Mouse (Mus musculus): ENCODE measurements around the gene Lbx2. TPM values are rescaled to one million over a fixed set of nuclear protein-coding genes. Genes with fewer than 3 reads are reported as not detected.

The Lbx2 gene
- total RNA-seq, 2 experiments from 2014 or later, result 0.56 TPM; not detected in 1

DNA sequence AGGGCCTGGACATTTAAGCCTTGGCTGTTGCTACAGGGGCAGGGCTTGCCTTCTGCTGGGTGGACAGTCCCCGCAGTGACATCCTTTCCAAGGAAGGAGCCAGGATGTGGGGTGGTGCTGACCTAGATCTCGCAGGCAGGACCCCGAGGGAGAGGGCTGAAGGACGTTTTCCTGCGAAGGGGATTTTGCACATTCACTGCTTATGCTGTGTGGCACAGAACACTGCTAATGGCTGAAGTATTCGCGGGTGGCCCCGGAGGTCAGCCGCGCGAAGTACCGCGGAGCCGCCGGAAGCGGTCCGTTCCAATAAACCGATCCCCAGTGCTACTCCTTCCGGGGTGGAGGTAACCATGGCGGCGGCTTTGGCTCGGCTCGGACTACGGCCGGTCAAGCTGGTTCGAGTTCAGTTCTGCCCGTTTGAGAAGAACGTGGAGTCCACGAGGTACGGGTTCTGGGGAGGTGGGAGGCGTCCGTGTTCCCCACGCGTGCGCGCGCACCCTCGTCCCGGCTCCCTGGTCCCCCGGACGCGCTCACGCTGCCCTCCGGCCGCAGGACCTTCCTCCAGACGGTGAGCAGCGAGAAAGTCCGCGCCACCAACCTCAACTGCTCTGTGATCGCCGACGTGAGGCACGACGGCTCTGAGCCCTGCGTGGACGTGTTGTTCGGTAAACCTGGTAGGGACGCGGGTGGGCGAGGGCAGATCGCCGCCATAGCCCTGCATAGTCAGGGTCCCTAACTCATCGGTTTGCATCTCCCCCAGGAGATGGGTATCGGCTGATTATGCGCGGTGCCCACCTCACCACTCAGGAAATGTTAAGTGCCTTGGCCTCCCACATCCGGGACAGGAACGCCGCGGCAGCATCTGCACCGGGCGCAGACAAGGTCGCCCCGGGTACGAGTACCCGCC is 22.8 kb downstream of the Lbx2 start, which contains the start of gene Mrpl53:
Mrpl53 (plus strand) TSS at position 279 of the 907 bp plus-strand sequence.
- peak; percentile 75 to 83 for DNase-seq
- intact Hi-C loops (cut with DNase I), result no loop called here

DNA sequence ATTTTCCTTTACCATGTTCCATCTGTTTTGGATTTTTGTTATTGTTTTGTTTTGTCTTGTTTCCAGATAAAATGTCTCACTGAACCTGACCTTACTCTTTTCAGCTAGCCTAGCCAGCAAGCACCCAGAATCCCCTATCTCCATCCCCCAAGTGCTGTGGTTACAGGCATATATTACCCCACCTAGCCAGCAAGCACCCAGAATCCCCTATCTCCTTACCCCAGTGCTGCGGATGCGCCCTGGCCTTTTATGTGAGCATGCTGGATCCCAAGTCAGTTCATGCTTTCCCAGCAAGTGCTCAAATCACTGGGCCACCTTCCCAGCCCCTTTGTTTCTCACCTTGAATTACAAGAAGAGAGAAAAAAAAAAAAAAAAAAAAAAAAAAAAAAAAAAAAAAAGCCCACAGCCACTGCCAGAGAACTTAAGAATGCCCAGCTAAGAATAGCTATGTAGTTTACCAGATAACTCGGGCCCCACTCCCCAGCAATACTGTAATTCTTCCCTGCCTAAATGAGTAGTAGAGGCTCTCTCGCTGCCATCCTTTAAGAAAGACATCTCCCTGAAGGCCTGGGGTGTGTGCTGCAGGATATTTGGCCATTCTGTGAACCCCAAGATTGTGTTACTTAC is 25.5 kb downstream of the Lbx2 start:
- intact Hi-C loops (cut with DNase I), result no loop called here
- DNase-seq, result no peak

DNA sequence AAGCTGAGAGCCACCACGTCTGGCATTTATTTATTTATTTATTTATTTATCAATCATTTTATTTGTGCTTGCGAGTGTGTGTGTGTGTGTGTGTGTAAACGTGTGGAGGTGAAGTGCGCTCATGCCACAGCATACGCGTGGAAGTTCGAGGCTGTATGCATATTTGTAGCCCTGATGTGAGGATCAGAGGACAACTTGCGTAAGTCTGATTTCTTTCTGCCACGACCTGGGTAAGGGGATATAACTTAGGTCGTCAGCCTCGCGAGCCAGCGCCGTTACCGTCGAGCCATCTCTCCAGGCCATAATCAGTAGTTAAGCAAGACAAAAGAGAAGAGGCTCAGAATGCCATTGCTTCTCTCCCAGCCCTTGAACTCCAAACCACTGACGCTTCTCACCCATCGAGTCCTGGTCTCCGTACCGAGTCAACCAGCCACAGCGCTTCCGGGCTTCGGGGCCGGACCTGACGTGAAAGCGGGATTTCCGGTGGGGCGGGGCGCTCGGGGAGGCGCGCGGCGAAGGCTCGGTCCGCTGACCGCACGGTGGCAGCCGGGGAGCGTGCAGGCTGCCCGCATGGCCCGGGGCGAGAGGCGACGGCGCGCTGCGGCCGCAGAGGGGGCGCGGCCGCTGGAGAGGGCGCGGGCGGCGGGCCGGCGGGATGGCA is 29.0 kb downstream of the Lbx2 start, which contains the start of gene Mogs:
Mogs (plus strand) TSS at position 486 of the 661 bp plus-strand sequence.
- DNase-seq, result peak; percentile 87 to 92
- intact Hi-C loops (cut with DNase I), result loop anchor here (2.0 kb wide), 1 partner anchor 46 kb away; no protein-coding TSS in a partner anchor

GRCm38 (mm10) chr6:83115682-83116372 is 29.7 kb downstream of the Lbx2 start:
- intact Hi-C loops (cut with DNase I), result loop anchor here (2.0 kb wide), 1 partner anchor 45 kb away; no protein-coding TSS in a partner anchor
- no peak for DNase-seq

DNA sequence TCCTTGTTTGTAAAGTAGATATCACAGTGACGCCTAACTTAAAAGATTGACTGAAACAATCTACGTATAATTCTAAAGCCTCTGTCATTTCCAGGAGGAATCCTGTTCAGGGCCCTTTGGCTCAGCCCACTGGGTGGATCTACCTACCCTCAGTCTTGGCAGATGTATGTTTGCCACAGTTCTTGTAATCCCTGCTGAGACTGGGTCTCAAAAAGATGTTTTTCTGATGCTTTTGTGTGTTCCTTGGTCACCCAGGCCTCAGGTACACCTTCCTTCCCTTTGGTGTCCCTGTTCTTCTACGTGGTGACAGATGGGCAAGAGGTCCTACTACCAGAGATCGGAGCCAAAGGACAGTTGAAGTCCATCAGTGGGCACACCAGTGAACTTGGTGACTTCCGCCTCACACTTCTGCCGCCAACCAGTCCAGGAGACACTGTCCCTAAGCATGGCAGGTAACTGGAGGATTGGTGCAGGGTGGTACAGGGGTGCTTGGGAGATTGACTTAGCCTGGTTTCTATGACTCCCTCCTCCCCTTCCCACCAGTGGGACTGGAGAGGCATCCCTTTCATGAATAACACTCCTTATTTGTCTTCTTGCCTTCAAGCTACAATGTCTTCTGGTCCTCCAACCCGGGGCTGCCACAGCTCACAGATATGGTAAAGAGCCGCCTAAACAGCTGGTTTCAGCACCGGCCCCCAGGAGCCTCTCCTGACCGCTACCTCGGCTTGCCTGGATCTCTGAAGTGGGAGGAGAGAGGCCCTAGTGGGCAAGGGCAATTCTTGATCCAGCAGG is 30.4 kb downstream of the Lbx2 start:
- intact Hi-C loops (cut with DNase I), result no loop called here
- no peak for DNase-seq

DNA sequence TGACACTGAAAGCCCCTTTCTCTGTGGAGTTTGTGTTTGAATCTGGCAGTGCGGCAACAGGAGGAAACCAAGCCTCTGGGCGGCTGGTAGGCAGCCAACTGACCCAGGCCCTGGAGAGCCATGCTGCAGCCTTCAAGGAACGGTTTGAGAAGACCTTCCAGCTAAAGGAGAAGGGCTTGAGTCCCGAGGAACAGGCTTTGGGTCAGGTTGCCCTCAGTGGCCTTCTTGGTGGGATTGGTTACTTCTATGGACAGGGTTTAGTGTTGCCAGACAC is 30.9 kb downstream of the Lbx2 start:
- DNase-seq, result no peak
- intact Hi-C loops (cut with DNase I), result no loop called here

GRCm38 (mm10) chr6:83117616-83118015 is 31.4 kb downstream of the Lbx2 start:
- intact Hi-C loops (cut with DNase I), result no loop called here
- DNase-seq, result no peak

- DNase-seq, result no peak
- intact Hi-C loops (cut with DNase I), result no loop called here
Measured at GRCm38 (mm10) chr6:83118369-83118768, 32.2 kb downstream of the Lbx2 start.

DNA sequence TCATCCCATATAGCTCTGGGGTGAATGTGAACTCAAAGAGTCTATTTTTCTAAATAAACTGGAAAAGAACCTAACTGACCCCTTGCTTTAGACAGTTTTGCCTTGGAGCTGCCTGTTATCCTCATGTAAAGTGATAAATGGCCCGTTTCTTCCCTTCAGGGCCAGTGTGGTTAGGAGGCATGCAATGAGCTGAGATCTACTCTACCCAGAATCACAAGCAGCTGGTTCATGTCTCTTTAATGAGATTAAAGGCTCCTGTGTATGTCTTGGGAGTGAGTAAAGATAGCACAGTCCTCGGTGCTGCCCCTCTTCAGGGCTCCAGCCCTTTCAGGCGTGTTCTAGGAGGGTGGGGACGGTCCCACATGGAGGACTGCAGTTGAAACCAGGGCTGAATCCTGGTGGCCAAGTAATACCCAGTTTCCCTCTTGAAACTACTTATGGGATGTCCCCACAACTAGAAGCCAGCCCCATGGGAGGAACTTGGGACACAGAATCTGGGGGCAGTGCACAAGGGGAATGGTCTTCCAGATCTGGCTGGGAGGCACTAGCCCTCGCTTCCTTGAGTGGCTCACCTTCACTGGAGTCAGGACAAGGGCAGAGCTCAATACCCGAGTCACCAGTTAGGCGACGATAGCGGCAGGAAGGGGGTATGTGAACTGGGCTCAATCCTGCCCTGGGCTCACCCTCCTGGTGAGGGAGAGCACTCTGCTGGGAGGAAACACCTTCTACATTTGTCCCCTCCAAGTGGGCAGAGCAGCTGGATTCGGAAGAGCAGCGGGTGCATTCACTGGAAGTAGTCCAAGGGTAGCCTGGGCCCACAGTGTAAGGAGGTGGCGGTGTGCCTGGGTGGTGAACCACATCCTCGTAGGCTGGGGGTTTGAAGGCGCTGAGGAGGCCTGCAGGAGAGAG is 32.9 kb downstream of the Lbx2 start:
- intact Hi-C loops (cut with DNase I), result no loop called here
- DNase-seq, result no peak

DNA sequence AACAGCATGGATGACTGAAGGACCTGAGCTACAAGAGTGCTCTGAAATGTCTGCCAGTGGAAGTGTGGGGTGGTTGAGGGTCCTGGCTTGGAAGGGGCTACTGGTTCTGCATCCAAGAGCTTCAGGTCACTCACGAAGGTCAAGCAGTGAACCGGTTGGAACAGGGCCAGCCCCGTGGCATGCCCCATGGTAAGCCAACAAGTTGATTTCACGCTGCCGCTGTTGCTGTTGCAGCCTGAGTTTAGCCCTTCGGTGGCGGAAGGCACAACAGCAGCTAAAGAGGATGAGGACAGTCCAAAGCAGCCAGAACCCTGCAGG is 33.5 kb downstream of the Lbx2 start:
- intact Hi-C loops (cut with DNase I), result no loop called here
- no peak for DNase-seq

DNA sequence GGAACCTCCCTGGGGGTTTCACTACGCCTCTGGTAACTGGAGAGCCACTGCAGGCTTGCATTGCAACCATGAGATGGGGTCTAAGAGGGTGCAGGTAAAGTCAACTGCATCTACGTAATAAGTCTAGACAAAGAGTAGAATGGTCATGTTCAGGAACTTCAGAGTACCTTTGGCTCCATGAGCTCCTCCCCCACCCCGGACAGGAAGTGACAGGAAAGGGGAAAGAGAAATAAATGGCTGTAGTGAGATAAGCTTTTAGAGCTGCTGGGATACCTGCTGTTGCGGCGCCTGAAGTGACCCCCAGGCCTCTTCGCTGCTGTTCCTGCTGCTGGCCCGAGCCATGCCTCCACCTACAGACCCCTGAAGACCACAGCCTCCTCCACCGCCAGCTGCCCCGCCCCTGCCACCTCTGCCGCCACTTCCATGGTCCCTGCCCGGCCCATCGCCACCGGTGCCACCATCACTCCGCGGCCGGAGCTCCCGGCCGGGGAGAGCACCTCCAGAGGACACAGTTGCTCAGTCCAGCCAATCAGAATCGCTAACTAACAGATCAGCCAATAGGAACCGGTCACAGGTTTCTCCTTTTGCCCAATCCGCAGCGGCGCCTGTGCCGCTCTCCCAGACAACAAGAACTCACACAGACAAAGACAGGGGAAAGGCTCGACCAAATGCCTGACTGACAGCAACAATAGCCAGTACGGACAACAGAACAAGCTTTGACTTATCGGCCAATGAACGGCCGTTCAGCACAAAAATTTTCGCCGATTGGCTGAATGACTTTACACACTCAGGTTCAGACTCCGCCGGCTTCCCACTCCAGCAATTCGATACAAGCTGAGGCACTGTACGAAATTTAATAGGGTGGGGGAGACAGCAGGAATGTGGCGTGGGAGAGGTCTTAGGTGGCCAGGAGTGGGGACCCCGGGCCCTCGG is 35.0 kb downstream of the Lbx2 start, which contains the start of gene Wbp1:
Wbp1 (minus strand) TSS at position 630 of the 933 bp plus-strand sequence.
- intact Hi-C loops (cut with DNase I), result no loop called here
- DNase-seq, result peak; percentile 82 to 91

DNA sequence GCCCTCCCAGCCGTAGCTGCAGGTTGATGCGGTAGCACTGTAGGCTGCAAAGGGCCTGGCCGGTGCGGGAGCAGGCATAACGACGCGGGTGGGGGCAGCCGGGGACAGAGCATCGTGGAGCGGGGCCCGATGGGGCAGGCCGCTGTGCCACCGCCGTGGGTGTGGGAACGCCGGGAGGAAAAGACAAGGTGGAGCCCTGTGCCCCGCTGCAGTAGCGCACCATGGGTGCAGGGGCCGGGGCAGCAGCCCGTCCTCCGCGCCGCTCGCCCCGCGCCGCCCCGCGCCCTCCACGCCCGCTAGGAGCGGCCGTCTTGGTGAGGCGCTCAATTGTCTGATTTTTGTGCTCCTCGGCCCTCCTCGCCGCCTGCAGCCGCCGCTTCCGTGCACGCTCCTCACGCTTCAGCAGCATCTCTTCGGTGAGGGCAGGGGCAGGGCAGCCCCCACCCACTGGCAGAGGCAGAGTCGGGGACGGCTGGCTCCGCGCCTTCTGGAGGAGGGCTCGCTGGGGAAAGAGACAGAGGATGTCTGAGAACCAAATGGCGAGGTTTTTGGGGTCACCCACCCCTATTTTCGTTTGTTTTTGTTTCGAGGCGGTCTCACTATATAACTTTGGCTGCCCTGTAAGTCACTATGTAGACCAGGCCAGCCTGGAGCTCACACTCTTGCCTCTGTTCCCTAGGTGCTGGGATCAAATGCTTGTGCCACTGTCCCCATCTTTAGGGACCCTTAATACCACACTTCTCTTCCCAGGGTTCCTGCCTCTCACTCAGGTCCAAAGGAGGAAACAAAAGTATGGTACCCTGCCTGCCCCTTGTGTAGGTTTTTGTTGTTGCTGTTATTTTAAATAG is 35.9 kb downstream of the Lbx2 start:
- DNase-seq, result no peak
- intact Hi-C loops (cut with DNase I), result no loop called here

DNA sequence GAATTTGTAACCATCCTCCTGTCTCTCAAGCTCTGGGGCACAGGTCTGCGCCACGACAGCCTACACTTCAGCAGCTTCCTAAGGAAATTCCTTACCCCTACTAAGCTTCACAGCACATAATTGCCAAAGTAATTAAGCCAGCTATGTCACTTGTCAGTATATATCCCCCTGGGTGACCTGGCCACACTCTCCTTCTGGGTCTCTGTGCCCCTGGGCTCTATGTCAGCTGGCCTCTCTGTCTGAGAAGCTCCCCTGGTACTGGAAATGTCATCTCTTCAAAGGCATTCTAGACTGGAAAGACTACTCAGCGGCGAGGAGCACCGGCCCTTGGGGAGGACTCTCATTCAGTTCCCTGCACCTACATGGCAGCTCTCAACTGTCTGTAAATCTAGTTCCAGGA is 36.8 kb downstream of the Lbx2 start:
- no peak for DNase-seq
- intact Hi-C loops (cut with DNase I), result no loop called here

DNA sequence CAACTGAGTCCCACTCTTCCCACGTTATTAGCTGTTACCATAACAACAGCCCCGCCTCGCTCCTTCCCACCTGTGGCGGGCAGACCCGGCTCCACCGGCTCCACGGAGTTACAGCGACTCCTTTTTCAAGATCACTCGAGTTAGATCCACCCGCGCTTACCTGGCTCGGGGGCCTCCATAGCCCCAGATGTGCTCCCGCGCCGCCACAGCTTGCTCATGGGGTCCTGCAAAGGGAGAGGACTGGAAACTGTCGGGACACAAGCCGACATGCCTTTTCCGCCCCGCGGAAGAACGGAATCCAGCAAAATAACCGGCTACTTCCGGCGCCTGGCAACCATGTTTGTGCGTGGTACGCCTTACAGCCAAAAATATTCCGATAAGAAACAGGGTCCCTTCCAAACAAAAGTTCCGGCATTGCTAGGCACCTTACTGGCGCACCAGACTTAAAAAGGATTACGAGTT is 38.7 kb downstream of the Lbx2 start:
- intact Hi-C loops (cut with DNase I), result no loop called here
- DNase-seq, result peak; percentile 88

GRCm38 (mm10) chr6:83125331-83125730 is 39.2 kb downstream of the Lbx2 start, which contains the start of gene Ino80b:
Gene Ino80b (minus strand): TSS chr6:83125431.
- intact Hi-C loops (cut with DNase I), result no loop called here
- no peak for DNase-seq

- no peak for DNase-seq
- intact Hi-C loops (cut with DNase I), result no loop called here
Measured at GRCm38 (mm10) chr6:83127419-83127818, 41.3 kb downstream of the Lbx2 start.
